Mouse (Mus musculus): ENCODE measurements around the gene Esrrg. TPM values are rescaled to one million over a fixed set of nuclear protein-coding genes. Genes with fewer than 3 reads are reported as not detected.

Gene Esrrg
- polyA plus RNA-seq, 1 experiment from 2014 or later, result 1.8 TPM

GRCm38 (mm10) chr1:187660963-187661362, 52.4 kb downstream of the Esrrg start:
- whole genome bisulfite sequencing, result 95% methylated on average over 9 of the region's 9 CpGs

GRCm38 (mm10) chr1:187662083-187662609, 53.6 kb downstream of the Esrrg start:
- no peak for DNase-seq (ENCODE audit: extremely low spot score, low spot score)
- Histone ChIP-seq H3K36me3 (replicated peaks) (no peaks in the 10 kb centered on the region), H3K4me1 (peaks cover 36% of the 10 kb centered on the region), H3K4me3 (no peak overlapping the region), H3K9me3 (no peaks in the 10 kb centered on the region), H3K27me3 (ENCODE audit: poor library complexity, severe bottlenecking) (no peaks in the 10 kb centered on the region), H3K27ac (no peak overlapping the region)
- 59% methylated on average over 12 of the region's 12 CpGs for WGBS

More at GRCm38 (mm10) chr1:187660963-187661362, 52.4 kb downstream of the Esrrg start:
- no peaks in the 10 kb centered on the region for H3K27me3 ChIP-seq (ENCODE audit: poor library complexity, severe bottlenecking)
- no peak overlapping the region for H3K4me3 ChIP-seq
- DNase-seq (ENCODE audit: extremely low spot score, low spot score), result no peak
- no peaks in the 10 kb centered on the region for H3K36me3 ChIP-seq (replicated peaks)
- no peaks in the 10 kb centered on the region for H3K9me3 ChIP-seq
- no peak overlapping the region for H3K27ac ChIP-seq
- H3K4me1 ChIP-seq, result peaks cover 27% of the 10 kb centered on the region

- 65% methylated on average over 6 of the region's 6 CpGs for WGBS
- H3K27me3 ChIP-seq (ENCODE audit: poor library complexity, severe bottlenecking), result no peaks in the 10 kb centered on the region
- H3K27ac ChIP-seq, result no peak overlapping the region
- H3K36me3 ChIP-seq (replicated peaks), result no peaks in the 10 kb centered on the region
- no peaks in the 10 kb centered on the region for H3K9me3 ChIP-seq
- H3K4me3 ChIP-seq, result no peak overlapping the region
- no peak for DNase-seq (ENCODE audit: extremely low spot score, low spot score)
- H3K4me1 ChIP-seq, result peaks cover 36% of the 10 kb centered on the region
These were observed 54.8 kb downstream of the Esrrg start for GRCm38 (mm10) chr1:187663376-187663775.

- H3K4me1 ChIP-seq, result peaks cover 38% of the 10 kb centered on the region
- H3K27me3 ChIP-seq (ENCODE audit: poor library complexity, severe bottlenecking), result no peaks in the 10 kb centered on the region
- H3K9me3 ChIP-seq, result no peaks in the 10 kb centered on the region
- no peak for DNase-seq (ENCODE audit: extremely low spot score, low spot score)
- H3K4me3 ChIP-seq, result no peak overlapping the region
- 89% methylated on average over 7 of the region's 7 CpGs for WGBS
- H3K27ac ChIP-seq, result no peak overlapping the region
- no peaks in the 10 kb centered on the region for H3K36me3 ChIP-seq (replicated peaks)
These were observed 55.7 kb downstream of the Esrrg start for GRCm38 (mm10) chr1:187664261-187664660.

GRCm38 (mm10) chr1:187665901-187666600, 57.5 kb downstream of the Esrrg start:
- WGBS, result 39% methylated on average over 10 of the region's 10 CpGs
- peaks cover 39% of the 10 kb centered on the region for H3K4me1 ChIP-seq
- DNase-seq (ENCODE audit: extremely low spot score, low spot score), result no peak

GRCm38 (mm10) chr1:187669746-187670145, 61.2 kb downstream of the Esrrg start:
- Histone ChIP-seq H3K4me1 (peaks cover 31% of the 10 kb centered on the region), H3K9me3 (no peaks in the 10 kb centered on the region)

More at GRCm38 (mm10) chr1:187665901-187666600, 57.5 kb downstream of the Esrrg start:
- H3K9me3 ChIP-seq, result no peaks in the 10 kb centered on the region
- H3K4me3 ChIP-seq, result no peak overlapping the region
- H3K36me3 ChIP-seq (replicated peaks), result no peaks in the 10 kb centered on the region
- no peaks in the 10 kb centered on the region for H3K27me3 ChIP-seq (ENCODE audit: poor library complexity, severe bottlenecking)
- no peak overlapping the region for H3K27ac ChIP-seq

GRCm38 (mm10) chr1:187672446-187672845, 63.9 kb downstream of the Esrrg start:
- H3K4me1 ChIP-seq, result peaks cover 40% of the 10 kb centered on the region
- no peak for DNase-seq (ENCODE audit: extremely low spot score, low spot score)
- WGBS, result 74% methylated on average over 5 of the region's 5 CpGs
- H3K27me3 ChIP-seq (ENCODE audit: poor library complexity, severe bottlenecking), result no peaks in the 10 kb centered on the region
- H3K9me3 ChIP-seq, result no peaks in the 10 kb centered on the region
- no peaks in the 10 kb centered on the region for H3K36me3 ChIP-seq (replicated peaks)
- H3K27ac ChIP-seq, result no peak overlapping the region
- H3K4me3 ChIP-seq, result no peak overlapping the region

More at GRCm38 (mm10) chr1:187669746-187670145, 61.2 kb downstream of the Esrrg start:
- Histone ChIP-seq H3K4me3 (no peak overlapping the region), H3K27ac (no peak overlapping the region), H3K27me3 (ENCODE audit: poor library complexity, severe bottlenecking) (no peaks in the 10 kb centered on the region), H3K36me3 (replicated peaks) (no peaks in the 10 kb centered on the region)
- no peak for DNase-seq (ENCODE audit: extremely low spot score, low spot score)
- 93% methylated on average over 6 of the region's 6 CpGs for WGBS

GRCm38 (mm10) chr1:187674771-187675186, 66.2 kb downstream of the Esrrg start:
- whole genome bisulfite sequencing, result 62% methylated on average over 10 of the region's 10 CpGs
- Histone ChIP-seq H3K4me1 (peaks cover 36% of the 10 kb centered on the region), H3K36me3 (replicated peaks) (no peaks in the 10 kb centered on the region), H3K27me3 (ENCODE audit: poor library complexity, severe bottlenecking) (no peaks in the 10 kb centered on the region), H3K27ac (no peak overlapping the region), H3K4me3 (no peak overlapping the region), H3K9me3 (no peaks in the 10 kb centered on the region)
- DNase-seq (ENCODE audit: extremely low spot score, low spot score), result no peak

GRCm38 (mm10) chr1:187676626-187677025, 68.0 kb downstream of the Esrrg start:
- DNase-seq (ENCODE audit: extremely low spot score, low spot score), result no peak
- Histone ChIP-seq H3K36me3 (replicated peaks) (no peaks in the 10 kb centered on the region), H3K9me3 (no peaks in the 10 kb centered on the region), H3K4me1 (peaks cover 36% of the 10 kb centered on the region), H3K4me3 (no peak overlapping the region), H3K27me3 (ENCODE audit: poor library complexity, severe bottlenecking) (no peaks in the 10 kb centered on the region), H3K27ac (no peak overlapping the region)
- WGBS, result 73% methylated on average over 10 of the region's 10 CpGs

GRCm38 (mm10) chr1:187679246-187679645, 70.7 kb downstream of the Esrrg start:
- WGBS, result 76% methylated on average over 1 of the region's 1 CpGs
- H3K27me3 ChIP-seq (ENCODE audit: poor library complexity, severe bottlenecking), result no peaks in the 10 kb centered on the region

GRCm38 (mm10) chr1:187684519-187684918, 75.9 kb downstream of the Esrrg start:
- no peak overlapping the region for H3K4me3 ChIP-seq
- H3K9me3 ChIP-seq, result no peaks in the 10 kb centered on the region
- no peak for DNase-seq (ENCODE audit: extremely low spot score, low spot score)
- H3K27ac ChIP-seq, result no peak overlapping the region
- WGBS, result 84% methylated on average over 4 of the region's 4 CpGs
- no peaks in the 10 kb centered on the region for H3K36me3 ChIP-seq (replicated peaks)
- no peaks in the 10 kb centered on the region for H3K4me1 ChIP-seq
- no peaks in the 10 kb centered on the region for H3K27me3 ChIP-seq (ENCODE audit: poor library complexity, severe bottlenecking)

More at GRCm38 (mm10) chr1:187679246-187679645, 70.7 kb downstream of the Esrrg start:
- Histone ChIP-seq H3K36me3 (replicated peaks) (no peaks in the 10 kb centered on the region), H3K4me3 (no peak overlapping the region), H3K27ac (no peak overlapping the region), H3K4me1 (peaks cover 25% of the 10 kb centered on the region), H3K9me3 (no peaks in the 10 kb centered on the region)
- DNase-seq (ENCODE audit: extremely low spot score, low spot score), result no peak

- H3K4me3 ChIP-seq, result no peak overlapping the region
- no peaks in the 10 kb centered on the region for H3K27me3 ChIP-seq (ENCODE audit: poor library complexity, severe bottlenecking)
- H3K4me1 ChIP-seq, result no peaks in the 10 kb centered on the region
- 89% methylated on average over 11 of the region's 11 CpGs for WGBS
- H3K9me3 ChIP-seq, result no peaks in the 10 kb centered on the region
- no peak for DNase-seq (ENCODE audit: extremely low spot score, low spot score)
- no peaks in the 10 kb centered on the region for H3K36me3 ChIP-seq (replicated peaks)
- H3K27ac ChIP-seq, result no peak overlapping the region
These were observed 83.4 kb downstream of the Esrrg start for GRCm38 (mm10) chr1:187691846-187692525.

GRCm38 (mm10) chr1:187694865-187695264, 86.3 kb downstream of the Esrrg start:
- Histone ChIP-seq H3K27me3 (ENCODE audit: poor library complexity, severe bottlenecking) (no peaks in the 10 kb centered on the region), H3K36me3 (replicated peaks) (no peaks in the 10 kb centered on the region), H3K4me1 (no peaks in the 10 kb centered on the region), H3K27ac (no peak overlapping the region), H3K4me3 (no peak overlapping the region), H3K9me3 (no peaks in the 10 kb centered on the region)
- WGBS, result 63% methylated on average over 4 of the region's 4 CpGs
- no peak for DNase-seq (ENCODE audit: extremely low spot score, low spot score)

Measured in forebrain, embryonic 10.5 days (tissue).